Comparison of ENCODE assay signal across 19 mouse cellular contexts in genomic region chr10:87037062-87037461, GRCm38 (mm10). TPM values are rescaled to one million over a fixed set of nuclear protein-coding genes. Genes with fewer than 3 reads are reported as not detected.
A peak's percentile ranks its signal among the peaks of the same experiment; 100 is the strongest.
DNase-seq lines count a peak whose midpoint lies in the region; ATAC-seq lines count a peak whose summit lies in the region.
"Had no signal": no experiment of that assay in that cellular context is flagged by ENCODE, and none has a peak within 500 bp of the region (broad histone marks: within the 10 kb centered on the region; RNA-seq: fewer than 3 reads in every experiment).

No protein-coding gene starts in this region.

- H3K9ac ChIP-seq in forebrain, embryonic 16.5 days (replicated peaks; ENCODE audit: low read depth, low read length), result no peak overlapping the region
- H3K9ac ChIP-seq in forebrain, embryonic 11.5 days (ENCODE audit: low read length), result no peak overlapping the region
- no peak overlapping the region for H3K9ac ChIP-seq in hindbrain, embryonic 16.5 days (ENCODE audit: low read depth, low read length)
- no peak overlapping the region for H3K9ac ChIP-seq in midbrain, embryonic 16.5 days (ENCODE audit: low read depth, low read length)
- H3K9ac ChIP-seq in intestine, embryonic 16.5 days (ENCODE audit: low read depth, low read length), result no peak overlapping the region
- H3K9ac ChIP-seq: stomach, embryonic 15.5 days had no signal

- no peak overlapping the region for H3K4me3 ChIP-seq in forebrain, embryonic 16.5 days (replicated peaks; ENCODE audit: low read length)
- H3K4me3 ChIP-seq in forebrain, embryonic 11.5 days (ENCODE audit: low read depth, low read length), result no peak overlapping the region
- H3K4me3 ChIP-seq in hindbrain, embryonic 10.5 days, result no peak overlapping the region
- no peak overlapping the region for H3K4me3 ChIP-seq in hindbrain, embryonic 16.5 days (ENCODE audit: low read length)
- H3K4me3 ChIP-seq in midbrain, embryonic 16.5 days (ENCODE audit: low read depth, low read length), result no peak overlapping the region
- no peak overlapping the region for H3K4me3 ChIP-seq in intestine, embryonic 16.5 days (ENCODE audit: low read length)
- H3K4me3 ChIP-seq: heart, embryonic 10.5 days; stomach, embryonic 15.5 days had no signal

- no peak overlapping the region for H3K27ac ChIP-seq in forebrain, embryonic 16.5 days (ENCODE audit: low read length)
- H3K27ac ChIP-seq in forebrain, embryonic 11.5 days (ENCODE audit: low read depth, low read length), result no peak overlapping the region
- H3K27ac ChIP-seq in hindbrain, embryonic 10.5 days, result peak overlapping the region; percentile 83
- H3K27ac ChIP-seq in hindbrain, embryonic 16.5 days (ENCODE audit: low read depth, low read length), result no peak overlapping the region
- H3K27ac ChIP-seq in midbrain, embryonic 16.5 days (ENCODE audit: low read length), result no peak overlapping the region
- no peak overlapping the region for H3K27ac ChIP-seq in intestine, embryonic 16.5 days (ENCODE audit: low read length)
- H3K27ac ChIP-seq: stomach, embryonic 15.5 days had no signal

- no peaks in the 10 kb centered on the region for H3K36me3 ChIP-seq in forebrain, embryonic 16.5 days (ENCODE audit: control insufficient read depth, insufficient read depth)
- H3K36me3 ChIP-seq in forebrain, embryonic 11.5 days (ENCODE audit: control insufficient read depth, insufficient read depth, low read length), result no peaks in the 10 kb centered on the region
- no peaks in the 10 kb centered on the region for H3K36me3 ChIP-seq in hindbrain, embryonic 10.5 days
- H3K36me3 ChIP-seq in hindbrain, embryonic 16.5 days (ENCODE audit: control insufficient read depth, insufficient read depth, low read length), result no peaks in the 10 kb centered on the region
- no peaks in the 10 kb centered on the region for H3K36me3 ChIP-seq in midbrain, embryonic 16.5 days (ENCODE audit: control insufficient read depth, insufficient read depth, low read length)
- no peaks in the 10 kb centered on the region for H3K36me3 ChIP-seq in intestine, embryonic 16.5 days (ENCODE audit: control insufficient read depth, insufficient read depth, low read length)
- H3K36me3 ChIP-seq: heart, embryonic 10.5 days; stomach, embryonic 15.5 days had no signal

- DNase-seq in forebrain, embryonic 11.5 days (ENCODE audit: low spot score), result no peak
- DNase-seq in hindbrain, embryonic 10.5 days (ENCODE audit: low spot score), result no peak
- no peak for DNase-seq in kidney, adult 8-10 months
- DNase-seq: adrenal gland, postnatal 14 days; B cell, adult 2 months; cerebellum, adult 9-10 months; gastrocnemius, postnatal 10 days; layer of hippocampus, postnatal 36 days; lung, adult 18-20 months; spleen, adult 18-20 months had no signal

- no peaks in the 10 kb centered on the region for H3K27me3 ChIP-seq in forebrain, embryonic 16.5 days (replicated peaks; ENCODE audit: control insufficient read depth, insufficient read depth, low read length)
- no peaks in the 10 kb centered on the region for H3K27me3 ChIP-seq in forebrain, embryonic 11.5 days (ENCODE audit: control insufficient read depth, insufficient read depth, low read length)
- H3K27me3 ChIP-seq in hindbrain, embryonic 10.5 days (ENCODE audit: insufficient read depth, poor library complexity, severe bottlenecking), result peaks cover 22% of the 10 kb centered on the region
- H3K27me3 ChIP-seq in hindbrain, embryonic 16.5 days (replicated peaks; ENCODE audit: control insufficient read depth, insufficient read depth, low read length), result no peaks in the 10 kb centered on the region
- H3K27me3 ChIP-seq in midbrain, embryonic 16.5 days (ENCODE audit: control insufficient read depth, insufficient read depth, low read depth, low read length), result no peaks in the 10 kb centered on the region; the same call in 1 of the 2 replicates
- H3K27me3 ChIP-seq in intestine, embryonic 16.5 days (replicated peaks; ENCODE audit: control insufficient read depth, insufficient read depth, low read length), result no peaks in the 10 kb centered on the region

- H3K4me1 ChIP-seq in forebrain, embryonic 16.5 days (replicated peaks; ENCODE audit: control insufficient read depth, insufficient read depth, low read length), result peaks cover 20% of the 10 kb centered on the region
- peaks cover 7% of the 10 kb centered on the region; the same call in 1 of the 2 replicates for H3K4me1 ChIP-seq in forebrain, embryonic 11.5 days (replicated peaks; ENCODE audit: control insufficient read depth, insufficient read depth, low read length)
- H3K4me1 ChIP-seq in hindbrain, embryonic 10.5 days (replicated peaks), result peaks cover 34% of the 10 kb centered on the region
- H3K4me1 ChIP-seq in hindbrain, embryonic 16.5 days (ENCODE audit: control insufficient read depth, insufficient read depth, low read depth, low read length), result peaks cover 12% of the 10 kb centered on the region
- H3K4me1 ChIP-seq in midbrain, embryonic 16.5 days (ENCODE audit: control insufficient read depth, insufficient read depth, low read length), result 0 out of 2 replicates have a peak, but pooled peaks cover 6% of the 10 kb centered on the region
- H3K4me1 ChIP-seq in intestine, embryonic 16.5 days (ENCODE audit: control insufficient read depth, insufficient read depth, low read length), result no peaks in the 10 kb centered on the region

- H3K4me2 ChIP-seq in forebrain, embryonic 16.5 days (ENCODE audit: low read length), result no peak overlapping the region
- H3K4me2 ChIP-seq in forebrain, embryonic 11.5 days (ENCODE audit: low read depth, low read length, severe bottlenecking), result no peak overlapping the region
- H3K4me2 ChIP-seq in hindbrain, embryonic 16.5 days (ENCODE audit: low read length), result no peak overlapping the region; the same call in 1 of the 2 replicates
- H3K4me2 ChIP-seq in midbrain, embryonic 16.5 days (ENCODE audit: low read length), result no peak overlapping the region
- no peak overlapping the region for H3K4me2 ChIP-seq in intestine, embryonic 16.5 days (ENCODE audit: low read depth, low read length)
- H3K4me2 ChIP-seq: stomach, embryonic 15.5 days had no signal

- no peaks in the 10 kb centered on the region for H3K9me3 ChIP-seq in forebrain, embryonic 16.5 days (ENCODE audit: control insufficient read depth, low read length)
- H3K9me3 ChIP-seq in forebrain, embryonic 11.5 days (ENCODE audit: control insufficient read depth, low read length), result no peaks in the 10 kb centered on the region
- H3K9me3 ChIP-seq in hindbrain, embryonic 10.5 days, result no peaks in the 10 kb centered on the region
- H3K9me3 ChIP-seq in hindbrain, embryonic 16.5 days (ENCODE audit: control insufficient read depth, low read length), result no peaks in the 10 kb centered on the region
- no peaks in the 10 kb centered on the region for H3K9me3 ChIP-seq in midbrain, embryonic 16.5 days (replicated peaks; ENCODE audit: control insufficient read depth, low read length, poor library complexity, severe bottlenecking)
- no peaks in the 10 kb centered on the region for H3K9me3 ChIP-seq in intestine, embryonic 16.5 days (ENCODE audit: control insufficient read depth, low read length)
- H3K9me3 ChIP-seq: heart, embryonic 10.5 days; stomach, embryonic 15.5 days had no signal

- 25% methylated on average over 5 of the region's 5 CpGs for WGBS in forebrain, embryonic 16.5 days
- 28% methylated on average over 5 of the region's 5 CpGs for WGBS in forebrain, embryonic 11.5 days
- 52% methylated on average over 5 of the region's 5 CpGs for WGBS in hindbrain, embryonic 10.5 days
- WGBS in hindbrain, embryonic 16.5 days, result 23% methylated on average over 5 of the region's 5 CpGs
- 12% methylated on average over 5 of the region's 5 CpGs for whole genome bisulfite sequencing in midbrain, embryonic 16.5 days
- WGBS in intestine, embryonic 16.5 days, result 27% methylated on average over 5 of the region's 5 CpGs

- peak; percentile 21; the same call in 1 of the 2 replicates for ATAC-seq in forebrain, embryonic 16.5 days
- ATAC-seq in forebrain, embryonic 11.5 days (replicated peaks; ENCODE audit: low FRiP score), result no peak
- peak; percentile 57; the same call in 1 of the 2 replicates for ATAC-seq in hindbrain, embryonic 16.5 days
- peak; percentile 68; the same call in 1 of the 2 replicates for ATAC-seq in midbrain, embryonic 16.5 days
- no peak for ATAC-seq in intestine, embryonic 16.5 days

RNA-seq across cellular contexts. Expression of gene 1700113H08Rik, which starts 20.8 kb away (rescaled TPM):
- not detected in 2 replicates for polyA plus RNA-seq in forebrain, embryonic 16.5 days (2015; fragmentation: Nextera tagmentation; extraction: Ambion mirVana)
- not detected in 2 replicates for polyA plus RNA-seq in forebrain, embryonic 11.5 days (2014; fragmentation: Nextera tagmentation; extraction: Ambion mirVana)
- 0.18 and 0.21 TPM in 2 replicates for polyA plus RNA-seq in hindbrain, embryonic 10.5 days (2016; fragmentation: Nextera tagmentation; extraction: Ambion mirVana)
- 0.48 TPM in 1 of 2 replicates, not detected in the other for polyA plus RNA-seq in hindbrain, embryonic 16.5 days (2015; fragmentation: Nextera tagmentation; extraction: Ambion mirVana)
- 0.22 and 0.40 TPM in 2 replicates for polyA plus RNA-seq in midbrain, embryonic 16.5 days (2015; fragmentation: Nextera tagmentation; extraction: Ambion mirVana)
- 0.10 TPM in 1 of 2 replicates, not detected in the other for polyA plus RNA-seq in intestine, embryonic 16.5 days (2015; fragmentation: Nextera tagmentation; extraction: Ambion mirVana)
- polyA plus RNA-seq: heart, embryonic 10.5 days; kidney, embryonic 14.5 days; liver, adult 2 months; thymus, postnatal 0 days had no signal

RNA-seq across cellular contexts. Expression of gene Stab2, which starts 29.2 kb away (rescaled TPM):
- 0.06 and 0.15 TPM in 2 replicates for polyA plus RNA-seq in forebrain, embryonic 16.5 days (2015; fragmentation: Nextera tagmentation; extraction: Ambion mirVana)
- 0.27 TPM in 1 of 2 replicates, not detected in the other for polyA plus RNA-seq in forebrain, embryonic 11.5 days (2014; fragmentation: Nextera tagmentation; extraction: Ambion mirVana)
- 0.13 and 0.27 TPM in 2 replicates for polyA plus RNA-seq in hindbrain, embryonic 10.5 days (2016; fragmentation: Nextera tagmentation; extraction: Ambion mirVana)
- polyA plus RNA-seq in hindbrain, embryonic 16.5 days (2015; fragmentation: Nextera tagmentation; extraction: Ambion mirVana), result 0.04 and 0.07 TPM in 2 replicates
- polyA plus RNA-seq in midbrain, embryonic 16.5 days (2015; fragmentation: Nextera tagmentation; extraction: Ambion mirVana), result 0.03 and 0.10 TPM in 2 replicates
- polyA plus RNA-seq in intestine, embryonic 16.5 days (2015; fragmentation: Nextera tagmentation; extraction: Ambion mirVana), result 0.78 and 0.95 TPM in 2 replicates

Comparison
In these comparisons a context has a peak if more than half of its experiments do, and no peak if none do; other contexts are left out.
1. ATAC-seq: peak in forebrain, embryonic 16.5 days (single experiment), hindbrain, embryonic 16.5 days (single experiment) and midbrain, embryonic 16.5 days (single experiment); none in forebrain, embryonic 11.5 days (single experiment) and intestine, embryonic 16.5 days (single experiment).